Mouse (Mus musculus) C2C12 (cell line): ENCODE measurements at regions not wholly inside any gene's neighbourhood (a gene's known extent, or its start where the extent isn't known, plus 50 kb on each side); places are given as distances from the start of the nearest gene placed in this dataset.

Experiments
- CEBPB ChIP-seq: IDR thresholded peaks from one replicate; pipeline ENCODE4 v1.6.1; 2011; ENCODE audit warnings: low read depth, mild to moderate bottlenecking, control low read depth, moderate library complexity
- CTCF ChIP-seq: IDR thresholded peaks from one replicate; pipeline ENCODE4 v1.5.1; 2011; ENCODE audit not compliant: control insufficient read depth, insufficient read depth, insufficient read length
- FOSL1 ChIP-seq: IDR thresholded peaks from one replicate; pipeline ENCODE4 v1.8.0; 2011; ENCODE audit warnings: mild to moderate bottlenecking, low read length; ENCODE audit not compliant: poor library complexity, insufficient read depth, severe bottlenecking
- MAX ChIP-seq: IDR thresholded peaks from one replicate; pipeline ENCODE4 v1.6.1; 2011; ENCODE audit warnings: mild to moderate bottlenecking, control low read depth
- MYOD1 ChIP-seq: IDR thresholded peaks from one replicate; pipeline ENCODE4 v1.6.1; 2011; ENCODE audit warnings: low read depth; ENCODE audit not compliant: control insufficient read depth, insufficient read length

GRCm38 (mm10) chr2:46302627-46303026 is 1185.4 kb upstream of the Zeb2 start:
- TF ChIP-seq CTCF, result no peak
- TF ChIP-seq CEBPB, result no peak
- no peak for TF ChIP-seq MYOD1
- TF ChIP-seq FOSL1, result no peak
- no peak for TF ChIP-seq MAX
